Mouse (Mus musculus) 3T3-L1 (cell line): Measurements from ENCODE around the gene Ube2i.

ENCODE experiments used
- DNase-seq: peaks from one replicate; pipeline ENCODE4 v3.0.0-alpha.2; 2015; ENCODE audit warnings: low read depth, low spot score

Ube2i gene

GRCm38 (mm10) chr17:25274571-25275346 lies at the start of gene Ube2i:
Ube2i (minus strand) TSS chr17:25274622.
- no peak for DNase-seq

GRCm38 (mm10) chr17:25322930-25323329 lies 48.5 kb upstream of the Ube2i start:
- DNase-seq = no peak

DNA sequence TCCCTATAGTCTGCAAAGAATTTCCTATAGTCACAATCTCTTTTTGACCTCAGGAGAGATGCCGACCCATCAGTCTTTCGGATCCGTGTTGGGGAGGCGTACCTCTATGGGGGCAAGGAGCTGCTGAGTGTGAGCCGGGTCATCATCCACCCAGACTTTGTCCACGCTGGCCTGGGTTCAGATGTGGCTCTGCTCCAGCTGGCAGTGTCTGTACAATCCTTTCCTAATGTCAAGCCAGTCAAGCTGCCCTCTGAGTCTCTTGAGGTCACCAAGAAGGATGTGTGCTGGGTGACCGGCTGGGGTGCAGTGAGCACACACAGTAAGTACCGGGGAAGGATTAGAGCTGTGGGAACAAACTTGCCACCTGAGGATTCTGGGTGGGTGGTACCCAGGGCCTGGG lies 46.4 kb upstream of the Ube2i start:
- no peak for DNase-seq

- DNase-seq = no peak
These were observed 43.9 kb upstream of the Ube2i start, which contains the start of gene Prss29 for GRCm38 (mm10) chr17:25318354-25318753. Prss29 (plus strand) TSS chr17:25318654.

- no peak for DNase-seq
These were observed 33.9 kb upstream of the Ube2i start, which contains the start of gene Prss28 for GRCm38 (mm10) chr17:25308346-25308745. Prss28 (plus strand) TSS chr17:25308646.

DNA sequence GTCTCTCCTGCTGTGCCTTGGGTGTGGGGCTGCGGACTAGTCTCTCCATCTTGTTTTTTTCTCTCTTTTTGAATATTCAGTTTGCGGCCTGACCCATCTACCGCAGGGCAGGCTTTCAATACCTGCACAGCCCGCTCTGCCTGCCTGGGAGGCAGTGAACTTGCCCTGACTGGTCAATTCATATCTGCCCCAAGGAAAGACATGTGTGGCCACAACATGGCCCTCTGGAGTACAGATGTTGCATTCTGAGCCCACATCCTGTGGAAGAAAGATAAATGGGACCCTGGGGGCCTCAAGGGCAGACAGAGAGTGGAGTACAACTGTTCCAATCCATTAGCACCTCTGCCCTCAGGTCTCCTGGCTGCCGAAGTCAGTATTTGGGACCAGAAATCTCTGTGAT lies 23.7 kb upstream of the Ube2i start, which contains the start of gene Prss34:
Prss34 (plus strand) TSS at position 301 of the 400 bp plus-strand sequence.
- DNase-seq = no peak

- no peak for DNase-seq
These were observed 19.7 kb upstream of the Ube2i start for GRCm38 (mm10) chr17:25294111-25294510.

GRCm38 (mm10) chr17:25293495-25293894 lies 19.1 kb upstream of the Ube2i start:
- no peak for DNase-seq

GRCm38 (mm10) chr17:25290411-25290810 lies 16.0 kb upstream of the Ube2i start:
- no peak for DNase-seq

GRCm38 (mm10) chr17:25288842-25289241 lies 14.4 kb upstream of the Ube2i start:
- peak; percentile 69 for DNase-seq

DNA sequence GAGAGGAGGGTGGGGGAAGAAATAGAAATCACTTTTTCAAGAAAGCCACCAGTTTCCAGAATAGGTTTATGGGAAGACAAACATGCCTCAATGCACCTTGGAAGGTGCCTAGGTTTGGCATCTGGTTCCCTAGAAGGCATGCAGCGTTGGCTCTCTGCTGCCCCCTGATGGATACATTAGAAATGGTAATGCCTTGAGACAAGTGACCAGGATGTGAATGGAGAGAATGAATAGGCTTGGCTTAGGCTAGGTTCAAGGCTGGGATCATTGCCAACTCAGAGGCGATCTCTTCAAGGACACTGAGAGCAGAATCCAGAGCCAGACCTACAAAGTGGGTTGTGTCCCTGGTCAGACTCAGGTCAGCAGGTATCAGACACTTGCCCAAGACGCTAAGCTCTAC lies 10.6 kb upstream of the Ube2i start:
- DNase-seq = peak; percentile 90

DNA sequence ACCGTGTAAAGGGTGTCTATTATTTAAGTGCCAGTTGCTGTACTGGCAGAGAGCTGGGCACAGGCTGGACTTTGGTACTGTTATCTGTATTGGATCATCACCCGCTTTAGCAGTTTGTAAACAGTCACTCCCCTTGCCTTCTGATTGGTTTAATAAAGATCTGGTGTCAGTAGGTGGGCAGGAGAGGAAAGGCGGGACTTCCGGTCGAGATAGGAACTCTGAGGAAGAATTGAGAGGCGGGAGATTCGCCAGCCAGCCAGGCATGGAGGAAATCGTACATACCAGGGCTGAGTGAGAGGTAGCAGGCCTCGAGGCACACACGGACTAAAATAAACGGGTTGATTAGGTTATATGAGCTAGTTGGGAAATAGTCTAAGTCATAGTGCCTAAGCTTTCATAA lies 7.7 kb upstream of the Ube2i start:
- peak; percentile 57 for DNase-seq

DNA sequence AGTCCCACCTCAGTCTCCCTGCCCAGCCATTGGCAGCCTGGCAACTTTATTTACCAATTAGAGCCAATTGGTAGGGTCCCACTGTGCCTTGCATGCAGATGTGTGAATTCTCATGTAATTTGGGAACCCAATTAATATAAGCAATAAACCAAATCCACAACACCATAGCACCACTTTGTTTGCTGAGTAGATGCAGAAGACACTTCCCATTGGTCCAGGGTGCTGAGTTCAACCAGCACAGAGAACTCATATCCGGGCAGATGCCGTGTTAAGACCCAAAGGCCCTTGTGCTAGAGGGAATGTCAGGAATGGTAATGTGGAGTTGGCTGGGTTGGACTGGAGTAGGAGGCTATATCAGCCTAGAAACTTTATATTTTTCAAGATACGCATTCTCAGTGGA lies 1.4 kb upstream of the Ube2i start:
- no peak for DNase-seq

GRCm38 (mm10) chr17:25273706-25274501 lies 518 bp downstream of the Ube2i start:
- peak; percentile 96 for DNase-seq

DNA sequence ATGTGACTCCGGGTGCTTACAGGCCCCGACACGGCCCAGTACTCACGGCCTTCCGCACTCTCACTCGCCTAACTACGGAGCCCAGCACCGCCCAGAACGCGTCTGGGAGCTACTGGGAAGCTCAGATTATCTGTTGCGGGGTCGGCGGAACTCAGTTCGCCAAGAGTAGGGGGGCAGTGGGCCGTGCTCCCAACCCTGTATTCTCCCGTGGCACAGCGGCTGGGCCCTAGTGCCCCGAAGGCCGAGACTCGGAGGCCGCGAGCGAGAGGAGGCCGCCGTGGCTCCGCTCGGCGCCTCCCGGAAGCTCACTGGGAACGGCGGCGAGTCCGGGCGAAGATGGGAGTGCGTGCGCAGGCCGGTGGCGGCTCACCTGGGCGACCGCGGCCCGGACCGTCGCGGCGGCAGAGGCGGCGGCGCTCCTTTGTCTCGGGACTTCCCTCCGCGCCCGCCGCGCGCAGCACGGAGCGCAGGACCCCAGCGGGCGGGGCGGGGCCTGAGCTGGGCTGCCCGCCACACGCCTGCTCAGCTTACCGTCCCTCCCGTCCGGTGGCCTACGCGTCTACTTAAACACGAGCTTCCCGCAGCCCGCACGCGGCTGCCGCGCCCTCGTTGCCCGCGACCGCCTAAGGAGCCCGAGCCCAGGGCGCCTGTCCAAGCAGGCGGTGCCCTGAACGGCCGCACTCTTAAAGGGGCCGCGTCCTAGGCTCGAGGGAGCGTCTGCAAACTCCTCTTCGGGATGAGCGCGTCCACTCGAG lies 1.3 kb downstream of the Ube2i start:
- DNase-seq = peak; percentile 89

GRCm38 (mm10) chr17:25272326-25272725 lies 2.1 kb downstream of the Ube2i start:
- peak; percentile 61 for DNase-seq

DNA sequence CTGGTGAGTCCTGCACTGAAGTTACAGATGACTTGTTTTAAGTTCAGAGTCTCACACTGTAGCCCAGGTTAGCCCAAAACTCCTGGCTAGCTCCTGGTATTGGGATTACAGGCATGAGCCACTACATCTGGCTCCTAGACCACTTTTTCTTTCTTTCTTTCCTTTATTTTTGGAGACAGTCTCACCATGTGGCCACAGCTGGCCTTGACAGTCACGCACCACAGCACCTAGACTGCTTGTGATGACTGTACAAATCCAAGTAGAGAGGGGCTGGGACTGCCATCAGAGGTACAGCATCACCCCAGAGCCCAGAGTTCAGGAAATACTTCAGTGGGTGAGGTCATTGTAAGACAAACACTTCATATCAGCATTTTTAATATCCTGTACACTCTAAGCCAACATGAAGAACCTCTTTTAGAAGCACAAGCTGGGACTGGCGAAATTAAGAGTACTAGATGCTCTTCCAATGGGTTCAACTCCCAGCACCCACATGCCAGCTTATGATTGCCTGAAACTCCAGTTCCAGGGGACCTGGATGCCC lies 3.6 kb downstream of the Ube2i start:
- DNase-seq = peak; percentile 35

- DNase-seq = peak; percentile 53
These were observed 10.0 kb downstream of the Ube2i start for GRCm38 (mm10) chr17:25264453-25264852.

- DNase-seq = peak; percentile 62
These were observed 16.6 kb downstream of the Ube2i start for GRCm38 (mm10) chr17:25257804-25258261.

DNA sequence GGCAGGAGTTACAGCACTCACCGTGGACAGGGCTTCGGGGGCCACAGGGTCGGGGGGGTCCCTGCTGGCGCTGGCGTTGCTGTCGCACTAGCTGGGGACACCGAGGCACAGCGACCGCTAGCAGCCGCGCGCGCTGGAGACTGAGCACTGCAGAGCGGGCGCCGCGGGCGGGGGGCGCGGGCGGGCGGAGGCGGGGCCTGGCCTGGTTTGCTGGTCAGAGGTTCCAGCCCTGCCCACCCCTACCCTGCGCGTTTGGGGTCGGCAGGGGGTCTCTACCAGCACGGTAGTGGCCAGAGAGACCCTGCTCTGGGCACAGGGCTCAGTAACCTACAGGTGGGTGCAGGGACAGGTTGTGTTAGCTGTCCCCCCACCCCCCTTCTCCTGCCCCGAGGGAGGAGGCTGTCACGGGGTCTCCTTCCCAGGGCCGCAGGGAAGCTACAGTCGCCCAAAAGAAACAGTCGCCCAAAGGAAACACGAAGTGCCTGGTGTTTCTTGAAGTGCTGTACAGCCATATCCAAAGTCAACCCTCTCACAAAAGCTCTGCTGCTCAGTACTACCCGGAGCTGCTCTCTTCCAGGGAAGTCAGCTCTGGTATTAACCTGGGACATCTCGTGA lies 18.2 kb downstream of the Ube2i start, which contains the start of gene Baiap3:
Baiap3 (minus strand) TSS at position 225 of the 615 bp plus-strand sequence.
- DNase-seq = no peak

DNA sequence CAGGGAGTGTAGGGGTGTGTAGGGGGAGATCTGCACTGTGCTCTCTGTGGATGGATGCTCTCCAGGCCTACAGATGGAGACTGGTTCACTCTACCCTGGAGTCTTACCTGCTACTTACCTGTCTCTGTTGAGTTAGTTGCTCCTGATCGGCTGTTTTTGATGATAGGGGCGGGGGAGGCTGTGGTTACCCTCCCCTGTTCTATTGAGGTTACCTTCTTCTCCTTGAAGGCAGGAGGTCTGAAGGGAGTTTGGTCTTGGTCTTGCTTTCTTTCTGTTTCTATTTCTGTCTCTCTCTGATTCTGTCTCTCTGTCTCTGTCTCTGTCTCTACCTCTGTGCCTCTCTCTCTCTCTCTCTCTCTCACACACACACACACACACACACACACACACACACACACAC lies 19.3 kb downstream of the Ube2i start:
- no peak for DNase-seq
